Mouse (Mus musculus) liver, postnatal 0 days (tissue): Measurements from ENCODE around the gene Fen1. TPM values are rescaled to one million over a fixed set of nuclear protein-coding genes. Genes with fewer than 3 reads are reported as not detected.

ENCODE experiments used
- ATAC-seq: fragments of 200-750 bp; cut with Nextera tagmentation; 2 replicates; pipeline ENCODE4 v1.8.0; 2017; ENCODE audit warnings: mild to moderate bottlenecking, moderate library complexity
- DNase-seq: peaks from one replicate; pipeline ENCODE4 v3.0.0-alpha.2; 2016
- H3K27ac ChIP-seq: fragments of 300-500 bp; sonication (generic); 2 replicates; pipeline ENCODE4 v1.5.1; 2014; ENCODE audit warnings: antibody characterized with exemption, moderate library complexity, mild to moderate bottlenecking, low read depth
- H3K27me3 ChIP-seq: fragments of 300-500 bp; sonication (generic); 2 replicates; pipeline ENCODE4 v1.6.1; 2014; ENCODE audit warnings: low read length, control low read depth, mixed read lengths; ENCODE audit not compliant: insufficient read depth
- H3K36me3 ChIP-seq: fragments of 300-500 bp; sonication (generic); replicated peaks from 2 replicates; pipeline ENCODE4 v1.6.1; 2014; ENCODE audit warnings: mild to moderate bottlenecking, control low read depth, low read length, moderate library complexity, mixed read lengths; ENCODE audit not compliant: insufficient read depth
- H3K4me1 ChIP-seq: fragments of 300-500 bp; sonication (generic); 2 replicates; pipeline ENCODE4 v1.6.1; 2014; ENCODE audit warnings: antibody characterized with exemption, mild to moderate bottlenecking, control low read depth; ENCODE audit not compliant: insufficient read depth
- H3K4me2 ChIP-seq: fragments of 300-500 bp; sonication (generic); 2 replicates; pipeline ENCODE4 v1.6.1; 2014; ENCODE audit warnings: low read depth, mild to moderate bottlenecking, low read length, moderate library complexity, mixed read lengths
- H3K4me3 ChIP-seq: fragments of 300-500 bp; sonication (generic); 2 replicates; pipeline ENCODE4 v1.5.1; 2014; ENCODE audit warnings: low read depth, low read length
- H3K9ac ChIP-seq: fragments of 300-500 bp; sonication (generic); replicated peaks from 2 replicates; pipeline ENCODE4 v1.6.1; 2014; ENCODE audit warnings: mild to moderate bottlenecking, moderate library complexity
- H3K9me3 ChIP-seq: fragments of 300-500 bp; sonication (generic); 2 replicates; pipeline ENCODE4 v1.6.1; 2016; ENCODE audit warnings: mild to moderate bottlenecking, control low read depth, low read length, mixed read lengths
- CTCF ChIP-seq: sonication (generic); IDR thresholded peaks from 2 replicates; pipeline ENCODE4 v1.5.1; 2016; ENCODE audit warnings: antibody characterized with exemption, low read depth
- EP300 ChIP-seq: IDR thresholded peaks from 2 replicates; pipeline ENCODE4 v1.6.1; 2016; ENCODE audit warnings: antibody characterized with exemption, low read depth, mild to moderate bottlenecking
- WGBS: fragments of 180-500 bp; shearing (Covaris S2); extraction: QIAGEN DNeasy Blood & Tissue Kit; methylation state at CpG from one replicate; pipeline ENCODE4 v1.1.7; 2014; ENCODE audit not compliant: insufficient replicate concordance; 5-methylcytosine and 5-hydroxymethylcytosine counted together
- polyA plus RNA-seq: library from polyadenylated mRNA; unstranded; fragments of >200 nt; fragmentation: Nextera tagmentation; extraction: Ambion mirVana; gene quantifications from 2 replicates; pipeline ENCODE4 v1.2.1, GENCODE M21; 2015

The Fen1 gene
- polyA plus RNA-seq, 1 experiment from 2014 or later: 67.0 TPM

GRCm38 (mm10) chr19:10219593-10219992, 15.6 kb upstream of the Fen1 start:
- Histone ChIP-seq H3K9me3 (no peaks in the 10 kb centered on the region), H3K27ac (no peak overlapping the region), H3K4me2 (no peak overlapping the region), H3K4me3 (no peak overlapping the region), H3K4me1 (no peaks in the 10 kb centered on the region), H3K9ac (no peak overlapping the region), H3K36me3 (peaks cover 3% of the 10 kb centered on the region; the same call in 1 of the 2 replicates), H3K27me3 (no peaks in the 10 kb centered on the region)
- no peak for ATAC-seq
- 64% methylated on average over 6 of the region's 6 CpGs for WGBS
- TF ChIP-seq EP300 (no peak), CTCF (no peak)
- no peak for DNase-seq

GRCm38 (mm10) chr19:10219108-10219507, 15.1 kb upstream of the Fen1 start:
- Histone ChIP-seq H3K9ac (no peak overlapping the region), H3K9me3 (no peaks in the 10 kb centered on the region), H3K27ac (no peak overlapping the region), H3K4me3 (no peak overlapping the region), H3K36me3 (peaks cover 3% of the 10 kb centered on the region; the same call in 1 of the 2 replicates), H3K4me1 (no peaks in the 10 kb centered on the region), H3K4me2 (no peak overlapping the region), H3K27me3 (no peaks in the 10 kb centered on the region)
- peak; percentile 64 for ATAC-seq
- DNase-seq: peak; percentile 60
- TF ChIP-seq EP300 (no peak), CTCF (peak; percentile 81)
- WGBS: 34% methylated on average over 3 of the region's 3 CpGs

- H3K9me3 ChIP-seq: no peaks in the 10 kb centered on the region
- H3K27me3 ChIP-seq: no peaks in the 10 kb centered on the region
- 66% methylated on average over 8 of the region's 8 CpGs for WGBS
- no peak for DNase-seq
- H3K27ac ChIP-seq: no peak overlapping the region
- TF ChIP-seq CTCF: no peak
- no peak for TF ChIP-seq EP300
- H3K9ac ChIP-seq: no peak overlapping the region
- peaks cover 7% of the 10 kb centered on the region for H3K36me3 ChIP-seq
- no peak overlapping the region for H3K4me3 ChIP-seq
- H3K4me1 ChIP-seq: no peaks in the 10 kb centered on the region
- no peak for ATAC-seq
- no peak overlapping the region for H3K4me2 ChIP-seq
Observed at GRCm38 (mm10) chr19:10216101-10216500, 12.1 kb upstream of the Fen1 start.

- Histone ChIP-seq H3K4me2 (no peak overlapping the region), H3K27ac (no peak overlapping the region), H3K4me3 (no peak overlapping the region), H3K9ac (no peak overlapping the region), H3K27me3 (no peaks in the 10 kb centered on the region), H3K36me3 (peaks cover 21% of the 10 kb centered on the region), H3K9me3 (no peaks in the 10 kb centered on the region), H3K4me1 (no peaks in the 10 kb centered on the region)
- 77% methylated on average over 10 of the region's 10 CpGs for WGBS
- ATAC-seq: no peak
- no peak for TF ChIP-seq EP300
- no peak for TF ChIP-seq CTCF
- no peak for DNase-seq
Observed at GRCm38 (mm10) chr19:10213796-10214471, 10.0 kb upstream of the Fen1 start.

GRCm38 (mm10) chr19:10210885-10211284, 6.9 kb upstream of the Fen1 start:
- Histone ChIP-seq H3K4me3 (no peak overlapping the region), H3K36me3 (peaks cover 30% of the 10 kb centered on the region), H3K27me3 (no peaks in the 10 kb centered on the region), H3K9ac (no peak overlapping the region), H3K4me1 (no peaks in the 10 kb centered on the region), H3K9me3 (no peaks in the 10 kb centered on the region), H3K27ac (no peak overlapping the region), H3K4me2 (no peak overlapping the region)
- ATAC-seq: no peak
- WGBS: 52% methylated on average over 4 of the region's 4 CpGs
- no peak for TF ChIP-seq EP300
- TF ChIP-seq CTCF: no peak
- DNase-seq: no peak

- no peak for DNase-seq
Observed at GRCm38 (mm10) chr19:10208851-10209250, 4.9 kb upstream of the Fen1 start.

More at GRCm38 (mm10) chr19:10208851-10209250, 4.9 kb upstream of the Fen1 start:
- no peaks in the 10 kb centered on the region for H3K27me3 ChIP-seq
- H3K4me1 ChIP-seq: peaks cover 8% of the 10 kb centered on the region
- H3K9me3 ChIP-seq: no peaks in the 10 kb centered on the region
- 68% methylated on average over 3 of the region's 3 CpGs for WGBS
- H3K36me3 ChIP-seq: peaks cover 30% of the 10 kb centered on the region
- no peak overlapping the region for H3K4me3 ChIP-seq
- no peak for ATAC-seq
- H3K9ac ChIP-seq: no peak overlapping the region
- H3K4me2 ChIP-seq: no peak overlapping the region
- H3K27ac ChIP-seq: no peak overlapping the region
- TF ChIP-seq EP300: no peak
- no peak for TF ChIP-seq CTCF
